Mouse (Mus musculus): ENCODE measurements around the gene 2310061I04Rik. TPM values are rescaled to one million over a fixed set of nuclear protein-coding genes. Genes with fewer than 3 reads are reported as not detected.
A peak's percentile ranks its signal among the peaks of the same experiment; 100 is the strongest.

The 2310061I04Rik gene
- polyA plus RNA-seq, 1 experiment from 2014 or later = 26.7 TPM

GRCm38 (mm10) chr17:35918276-35919059 lies 21.2 kb upstream of the 2310061I04Rik start:
- ATAC-seq (replicated peaks; ENCODE audit: insufficient number of reproducible peaks, low FRiP score, low TSS enrichment) = no peak
- H3K27me3 ChIP-seq (ENCODE audit: control insufficient read depth, insufficient read depth, low read length) = no peaks in the 10 kb centered on the region
- H3K4me1 ChIP-seq (ENCODE audit: control insufficient read depth, insufficient read depth, low read length) = peaks cover 15% of the 10 kb centered on the region
- H3K36me3 ChIP-seq (ENCODE audit: control insufficient read depth, insufficient read depth, low read length) = no peaks in the 10 kb centered on the region
- WGBS (ENCODE audit: insufficient replicate concordance) = under 1% methylated on average over 11 of the region's 11 CpGs
- H3K4me3 ChIP-seq (ENCODE audit: low read depth, low read length) = peak overlapping the region; percentile 86
- H3K27ac ChIP-seq (ENCODE audit: low read depth, low read length) = peak overlapping the region; percentile 93
- no peaks in the 10 kb centered on the region for H3K9me3 ChIP-seq (replicated peaks; ENCODE audit: control insufficient read depth, low read length)
- H3K9ac ChIP-seq (ENCODE audit: low read depth, low read length) = peak overlapping the region; percentile 99
- H3K4me2 ChIP-seq = peak overlapping the region; percentile 98

GRCm38 (mm10) chr17:35917463-35918251 lies 20.4 kb upstream of the 2310061I04Rik start:
- Histone ChIP-seq H3K4me1 (ENCODE audit: control insufficient read depth, insufficient read depth, low read length) (peaks cover 15% of the 10 kb centered on the region), H3K27me3 (ENCODE audit: control insufficient read depth, insufficient read depth, low read length) (no peaks in the 10 kb centered on the region), H3K36me3 (ENCODE audit: control insufficient read depth, insufficient read depth, low read length) (no peaks in the 10 kb centered on the region), H3K9me3 (replicated peaks; ENCODE audit: control insufficient read depth, low read length) (no peaks in the 10 kb centered on the region), H3K27ac (ENCODE audit: low read depth, low read length) (peak overlapping the region; percentile 93), H3K4me3 (ENCODE audit: low read depth, low read length) (peak overlapping the region; percentile 86), H3K4me2 (peak overlapping the region; percentile 98), H3K9ac (ENCODE audit: low read depth, low read length) (peak overlapping the region; percentile 99)
- under 1% methylated on average over 13 of the region's 13 CpGs for WGBS (ENCODE audit: insufficient replicate concordance)
- ATAC-seq (replicated peaks; ENCODE audit: insufficient number of reproducible peaks, low FRiP score, low TSS enrichment) = no peak

- Histone ChIP-seq H3K27me3 (ENCODE audit: control insufficient read depth, insufficient read depth, low read length) (no peaks in the 10 kb centered on the region), H3K9ac (ENCODE audit: low read depth, low read length) (peak overlapping the region; percentile 99), H3K36me3 (ENCODE audit: control insufficient read depth, insufficient read depth, low read length) (no peaks in the 10 kb centered on the region), H3K27ac (ENCODE audit: low read depth, low read length) (peak overlapping the region; percentile 93), H3K4me3 (ENCODE audit: low read depth, low read length) (peak overlapping the region; percentile 86), H3K4me1 (ENCODE audit: control insufficient read depth, insufficient read depth, low read length) (peaks cover 15% of the 10 kb centered on the region), H3K9me3 (replicated peaks; ENCODE audit: control insufficient read depth, low read length) (no peaks in the 10 kb centered on the region), H3K4me2 (peak overlapping the region; percentile 98)
- no peak for ATAC-seq (replicated peaks; ENCODE audit: insufficient number of reproducible peaks, low FRiP score, low TSS enrichment)
- WGBS (ENCODE audit: insufficient replicate concordance) = 0% methylated on average over 8 of the region's 8 CpGs
Observed at GRCm38 (mm10) chr17:35917143-35917462, 19.9 kb upstream of the 2310061I04Rik start.

- Histone ChIP-seq H3K27me3 (ENCODE audit: control insufficient read depth, insufficient read depth, low read length) (no peaks in the 10 kb centered on the region), H3K9me3 (replicated peaks; ENCODE audit: control insufficient read depth, low read length) (no peaks in the 10 kb centered on the region), H3K27ac (ENCODE audit: low read depth, low read length) (peak within 1 kb of the TSS; percentile 93), H3K4me2 (peak within 1 kb of the TSS; percentile 98), H3K4me3 (ENCODE audit: low read depth, low read length) (peak within 1 kb of the TSS; percentile 86), H3K4me1 (ENCODE audit: control insufficient read depth, insufficient read depth, low read length) (peaks cover 15% of the 10 kb centered on the region), H3K9ac (ENCODE audit: low read depth, low read length) (peak within 1 kb of the TSS; percentile 99), H3K36me3 (ENCODE audit: control insufficient read depth, insufficient read depth, low read length) (no peaks in the 10 kb centered on the region)
- WGBS (ENCODE audit: insufficient replicate concordance) = under 1% methylated on average over 83 of the region's 83 CpGs
- ATAC-seq (replicated peaks; ENCODE audit: insufficient number of reproducible peaks, low FRiP score, low TSS enrichment) = peak; percentile 92
Observed at GRCm38 (mm10) chr17:35916297-35917142, 19.3 kb upstream of the 2310061I04Rik start, which contains the start of the genes Mrps18b and Ppp1r10. Gene Mrps18b (minus strand): TSS chr17:35916389. Gene Ppp1r10 (plus strand): TSS chr17:35916434.

GRCm38 (mm10) chr17:35915538-35916296 lies 18.5 kb upstream of the 2310061I04Rik start:
- ATAC-seq (replicated peaks; ENCODE audit: insufficient number of reproducible peaks, low FRiP score, low TSS enrichment) = no peak
- H3K4me3 ChIP-seq (ENCODE audit: low read depth, low read length) = peak overlapping the region; percentile 86
- H3K9me3 ChIP-seq (replicated peaks; ENCODE audit: control insufficient read depth, low read length) = no peaks in the 10 kb centered on the region
- no peaks in the 10 kb centered on the region for H3K27me3 ChIP-seq (ENCODE audit: control insufficient read depth, insufficient read depth, low read length)
- H3K4me2 ChIP-seq = peak overlapping the region; percentile 88
- 3% methylated on average over 28 of the region's 28 CpGs for WGBS (ENCODE audit: insufficient replicate concordance)
- H3K27ac ChIP-seq (ENCODE audit: low read depth, low read length) = peak overlapping the region; percentile 93
- H3K36me3 ChIP-seq (ENCODE audit: control insufficient read depth, insufficient read depth, low read length) = no peaks in the 10 kb centered on the region
- peak overlapping the region; percentile 83 for H3K9ac ChIP-seq (ENCODE audit: low read depth, low read length)
- peaks cover 15% of the 10 kb centered on the region for H3K4me1 ChIP-seq (ENCODE audit: control insufficient read depth, insufficient read depth, low read length)

- peak overlapping the region; percentile 86 for H3K4me3 ChIP-seq (ENCODE audit: low read depth, low read length)
- peaks cover 10% of the 10 kb centered on the region for H3K4me1 ChIP-seq (ENCODE audit: control insufficient read depth, insufficient read depth, low read length)
- H3K9me3 ChIP-seq (replicated peaks; ENCODE audit: control insufficient read depth, low read length) = no peaks in the 10 kb centered on the region
- H3K36me3 ChIP-seq (ENCODE audit: control insufficient read depth, insufficient read depth, low read length) = no peaks in the 10 kb centered on the region
- WGBS (ENCODE audit: insufficient replicate concordance) = 76% methylated on average over 6 of the region's 6 CpGs
- H3K9ac ChIP-seq (ENCODE audit: low read depth, low read length) = no peak overlapping the region; the same call in 1 of the 2 replicates
- no peaks in the 10 kb centered on the region for H3K27me3 ChIP-seq (ENCODE audit: control insufficient read depth, insufficient read depth, low read length)
- H3K4me2 ChIP-seq = peak overlapping the region; percentile 88
- no peak for ATAC-seq (replicated peaks; ENCODE audit: insufficient number of reproducible peaks, low FRiP score, low TSS enrichment)
- H3K27ac ChIP-seq (ENCODE audit: low read depth, low read length) = no peak overlapping the region
Observed at GRCm38 (mm10) chr17:35914975-35915374, 17.7 kb upstream of the 2310061I04Rik start.

GRCm38 (mm10) chr17:35909919-35910369 lies 12.7 kb upstream of the 2310061I04Rik start, which contains the start of gene Atat1:
Gene Atat1 (minus strand): TSS chr17:35910075.
- ATAC-seq (replicated peaks; ENCODE audit: insufficient number of reproducible peaks, low FRiP score, low TSS enrichment) = peak; percentile 86
- Histone ChIP-seq H3K27me3 (ENCODE audit: control insufficient read depth, insufficient read depth, low read length) (no peaks in the 10 kb centered on the region), H3K9me3 (replicated peaks; ENCODE audit: control insufficient read depth, low read length) (no peaks in the 10 kb centered on the region), H3K4me3 (ENCODE audit: low read depth, low read length) (peak within 1 kb of the TSS; percentile 63), H3K4me1 (ENCODE audit: control insufficient read depth, insufficient read depth, low read length) (peaks cover 6% of the 10 kb centered on the region), H3K36me3 (ENCODE audit: control insufficient read depth, insufficient read depth, low read length) (peaks cover 7% of the 10 kb centered on the region), H3K9ac (ENCODE audit: low read depth, low read length) (peak within 1 kb of the TSS; percentile 72), H3K27ac (ENCODE audit: low read depth, low read length) (peak within 1 kb of the TSS; percentile 42; the same call in 1 of the 2 replicates), H3K4me2 (peak within 1 kb of the TSS; percentile 83)
- 3% methylated on average over 25 of the region's 25 CpGs for WGBS (ENCODE audit: insufficient replicate concordance)
